19 mouse cellular contexts compared by ENCODE assay signal in genomic region chr6:121338519-121338896, GRCm38 (mm10). TPM values are rescaled to one million over a fixed set of nuclear protein-coding genes. Genes with fewer than 3 reads are reported as not detected.
DNase-seq lines count a peak whose midpoint lies in the region; ATAC-seq and TF ChIP-seq lines count a peak whose summit lies in the region.
"Had no signal": no experiment of that assay in that cellular context is flagged by ENCODE, and none has a peak within 500 bp of the region (broad histone marks: within the 10 kb centered on the region; RNA-seq: fewer than 3 reads in every experiment).

No protein-coding gene starts in this region.

- no peak overlapping the region for H3K4me3 ChIP-seq in kidney, embryonic 14.5 days (ENCODE audit: low read length)
- no peak overlapping the region for H3K4me3 ChIP-seq in lung, postnatal 0 days (ENCODE audit: low read depth, low read length)
- H3K4me3 ChIP-seq: embryonic facial prominence, embryonic 15.5 days; forebrain, embryonic 15.5 days; heart, embryonic 13.5 days; hindbrain, embryonic 13.5 days; liver, embryonic 13.5 days; midbrain, embryonic 10.5 days; neural tube, embryonic 12.5 days; stomach, embryonic 15.5 days had no signal

- H3K27me3 ChIP-seq in kidney, embryonic 14.5 days (ENCODE audit: control insufficient read depth, insufficient read depth, low read length): no peaks in the 10 kb centered on the region
- H3K27me3 ChIP-seq in lung, postnatal 0 days (replicated peaks; ENCODE audit: insufficient read depth, low read length): no peaks in the 10 kb centered on the region
- H3K27me3 ChIP-seq: forebrain, embryonic 15.5 days; neural tube, embryonic 12.5 days; stomach, embryonic 15.5 days had no signal

- TF ChIP-seq CTCF in lung, postnatal 0 days (IDR thresholded peaks at IDR 0.05): no peak

- whole genome bisulfite sequencing in kidney, embryonic 14.5 days: 35% methylated on average over 4 of the region's 4 CpGs
- 29% methylated on average over 4 of the region's 4 CpGs for WGBS in lung, postnatal 0 days

- no peaks in the 10 kb centered on the region for H3K36me3 ChIP-seq in kidney, embryonic 14.5 days (ENCODE audit: control insufficient read depth, insufficient read depth, low read length)
- no peaks in the 10 kb centered on the region for H3K36me3 ChIP-seq in lung, postnatal 0 days (ENCODE audit: insufficient read depth, low read length)
- H3K36me3 ChIP-seq: embryonic facial prominence, embryonic 15.5 days; forebrain, embryonic 15.5 days; heart, embryonic 13.5 days; hindbrain, embryonic 13.5 days; midbrain, embryonic 10.5 days; neural tube, embryonic 12.5 days; stomach, embryonic 15.5 days had no signal

- no peaks in the 10 kb centered on the region for H3K4me1 ChIP-seq in kidney, embryonic 14.5 days (ENCODE audit: control insufficient read depth, insufficient read depth, low read length)
- no peaks in the 10 kb centered on the region for H3K4me1 ChIP-seq in lung, postnatal 0 days (ENCODE audit: insufficient read depth, low read depth, low read length)
- H3K4me1 ChIP-seq: embryonic facial prominence, embryonic 15.5 days; forebrain, embryonic 15.5 days; stomach, embryonic 15.5 days had no signal

- no peaks in the 10 kb centered on the region for H3K9me3 ChIP-seq in kidney, embryonic 14.5 days (ENCODE audit: control insufficient read depth, low read length)
- no peaks in the 10 kb centered on the region for H3K9me3 ChIP-seq in lung, postnatal 0 days (ENCODE audit: low read length)
- H3K9me3 ChIP-seq: embryonic facial prominence, embryonic 15.5 days; forebrain, embryonic 15.5 days; heart, embryonic 13.5 days; hindbrain, embryonic 13.5 days; liver, embryonic 13.5 days; midbrain, embryonic 10.5 days; neural tube, embryonic 12.5 days; stomach, embryonic 15.5 days had no signal

- H3K9ac ChIP-seq in kidney, embryonic 14.5 days (ENCODE audit: low read depth, low read length): no peak overlapping the region
- no peak overlapping the region for H3K9ac ChIP-seq in lung, postnatal 0 days (replicated peaks; ENCODE audit: low read depth)
- H3K9ac ChIP-seq: embryonic facial prominence, embryonic 15.5 days; forebrain, embryonic 15.5 days; heart, embryonic 13.5 days; hindbrain, embryonic 13.5 days; liver, embryonic 13.5 days; lung, embryonic 14.5 days; neural tube, embryonic 12.5 days; stomach, embryonic 15.5 days had no signal

- peak; percentile 29; the same call in 1 of the 2 replicates for ATAC-seq in kidney, embryonic 14.5 days (ENCODE audit: low FRiP score, low TSS enrichment)
- peak; percentile 31; the same call in 1 of the 2 replicates for ATAC-seq in lung, postnatal 0 days
- ATAC-seq in erythroid progenitor cell, adult 5-6 weeks (replicated peaks; ENCODE audit: low FRiP score, poor library complexity, severe bottlenecking): peak; percentile 8; the same call in 1 of the 2 replicates
- no peak for ATAC-seq in monocyte, adult 5-6 weeks (replicated peaks; ENCODE audit: insufficient number of reproducible peaks, low FRiP score, low TSS enrichment, poor library complexity, severe bottlenecking)

- H3K4me2 ChIP-seq in kidney, embryonic 14.5 days (replicated peaks; ENCODE audit: low read depth, low read length): no peak overlapping the region
- no peak overlapping the region for H3K4me2 ChIP-seq in lung, postnatal 0 days (replicated peaks; ENCODE audit: low read depth, low read length)
- H3K4me2 ChIP-seq: embryonic facial prominence, embryonic 15.5 days; forebrain, embryonic 15.5 days; heart, embryonic 13.5 days; hindbrain, embryonic 13.5 days; liver, embryonic 13.5 days; lung, embryonic 14.5 days; neural tube, embryonic 12.5 days; stomach, embryonic 15.5 days had no signal

- no peak for TF ChIP-seq EP300 in lung, postnatal 0 days (IDR thresholded peaks at IDR 0.05)

- DNase-seq in kidney, postnatal 36 days: no peak
- DNase-seq in lung, postnatal 0 days (ENCODE audit: low spot score): peak; percentile 18
- no peak for DNase-seq in lung, postnatal 14 days
- peak; percentile 14 for DNase-seq in adipocyte (ENCODE audit: low spot score)

- H3K27ac ChIP-seq in kidney, embryonic 14.5 days (ENCODE audit: low read depth, low read length): no peak overlapping the region
- H3K27ac ChIP-seq in lung, postnatal 0 days (ENCODE audit: low read length): no peak overlapping the region
- H3K27ac ChIP-seq: embryonic facial prominence, embryonic 15.5 days; forebrain, embryonic 15.5 days; heart, embryonic 13.5 days; hindbrain, embryonic 13.5 days; liver, embryonic 13.5 days; midbrain, embryonic 10.5 days; neural tube, embryonic 12.5 days; stomach, embryonic 15.5 days had no signal

RNA-seq across cellular contexts. Expression of gene Slc6a12, which starts 4.4 kb away (rescaled TPM):
- polyA plus RNA-seq in kidney, embryonic 14.5 days (2014; fragmentation: Nextera tagmentation; extraction: Ambion mirVana): 0.21 and 0.35 TPM in 2 replicates
- polyA plus RNA-seq in lung, postnatal 0 days (2015; fragmentation: Nextera tagmentation; extraction: Ambion mirVana): not detected in 2 replicates
- total RNA-seq in erythroid progenitor cell, adult 5-6 weeks (2015; ENCODE audit: low replicate concordance): not detected in 2 replicates
- total RNA-seq in erythroid progenitor cell, adult 5-6 weeks (2017; ENCODE audit: low replicate concordance): not detected in 2 replicates
- 7.1 to 8.9 TPM (median 7.4 TPM) in 3 replicates for total RNA-seq in monocyte, adult 5-6 weeks (2017)
- total RNA-seq: heart, adult 18-20 months; heart, postnatal 14 days had no signal
- polyA plus RNA-seq: activated CD4-positive, CD25-positive, alpha-beta regulatory T cell, adult 4 months; embryonic facial prominence, embryonic 15.5 days; heart, embryonic 13.5 days; lung, embryonic 14.5 days; midbrain, embryonic 10.5 days had no signal

RNA-seq across cellular contexts. Expression of gene Slc6a13, which starts 38.5 kb away (rescaled TPM):
- polyA plus RNA-seq in kidney, embryonic 14.5 days (2014; fragmentation: Nextera tagmentation; extraction: Ambion mirVana): 9.8 and 13.4 TPM in 2 replicates
- polyA plus RNA-seq in lung, postnatal 0 days (2015; fragmentation: Nextera tagmentation; extraction: Ambion mirVana): 0.26 and 0.42 TPM in 2 replicates
- total RNA-seq in erythroid progenitor cell, adult 5-6 weeks (2015; ENCODE audit: low replicate concordance): 2.2 TPM in 1 of 2 replicates, not detected in the other
- total RNA-seq in erythroid progenitor cell, adult 5-6 weeks (2017; ENCODE audit: low replicate concordance): 3.3 TPM in 1 of 2 replicates, not detected in the other
- total RNA-seq in monocyte, adult 5-6 weeks (2017): 0.53 to 3.7 TPM (median 0.87 TPM) in 3 replicates

Comparison
In these comparisons a context has a peak if more than half of its experiments do, and no peak if none do; other contexts are left out.
1. DNase-seq: peak in lung, postnatal 0 days (single experiment) and adipocyte (single experiment); none in kidney, postnatal 36 days (0 of 2) and lung, postnatal 14 days (single experiment).